Mouse (Mus musculus): ENCODE data around the gene Creb1.

- TF ChIP-seq POLR2A (IDR thresholded peaks at IDR 0.05; ENCODE audit: borderline replicate concordance, insufficient read depth, low read length) = no peak
- no peak for TF ChIP-seq CTCF (IDR thresholded peaks at IDR 0.05; ENCODE audit: borderline replicate concordance, insufficient read depth, low read depth, low read length)
Measured at GRCm38 (mm10) chr1:64598926-64599325, 66.5 kb downstream of the Creb1 start.

Measured in cerebellum, adult 2 months (tissue).